Comparison of ENCODE assay signal across 8 mouse cellular contexts in the genomic region with DNA sequence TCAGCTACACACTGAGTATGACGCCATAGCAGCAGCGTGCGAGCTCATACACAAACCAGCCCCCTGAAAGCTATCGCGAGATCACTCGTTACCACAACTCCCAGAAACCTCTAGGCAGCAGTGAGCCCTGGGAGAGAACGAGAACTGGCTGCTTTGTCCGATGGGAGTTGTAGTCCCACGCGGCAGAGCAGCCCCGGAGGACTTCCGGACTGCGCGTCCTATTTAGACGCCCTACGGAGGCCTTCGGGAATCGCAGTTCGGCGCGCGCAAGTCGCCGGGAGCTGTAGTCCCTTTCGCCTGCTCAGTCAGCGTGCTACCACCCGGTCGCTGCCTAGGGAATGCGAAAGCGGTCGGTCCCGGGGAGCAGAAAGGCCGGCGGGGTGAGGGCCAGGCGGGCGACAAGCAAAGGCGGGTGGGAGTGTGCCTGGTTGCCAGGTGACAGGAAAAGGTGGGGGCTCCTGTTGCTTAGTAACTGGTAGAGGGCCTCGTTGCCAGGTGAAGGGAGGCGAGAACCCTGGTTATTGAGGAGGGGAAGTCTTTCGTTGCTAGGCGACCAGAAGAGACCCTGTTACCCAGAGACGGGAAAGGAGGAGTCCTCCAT. TPM values are rescaled to one million over a fixed set of nuclear protein-coding genes. Genes with fewer than 3 reads are reported as not detected.
DNase-seq lines count a peak whose midpoint lies in the region; ATAC-seq and TF ChIP-seq lines count a peak whose summit lies in the region.

TSS of gene Josd2 (plus strand) at position 170 of the 601 bp plus-strand sequence.

- under 1% methylated on average over 42 of the region's 42 CpGs for WGBS in hindbrain, embryonic 13.5 days

- CTCF ChIA-PET in Patski (lab: Charles Lee), result interaction anchor here (1.0 to 2.4 kb wide), 2 partner anchors 18 kb away, joined by 3 to 9 read pairs; no protein-coding TSS in a partner anchor

- H3K27ac ChIP-seq in hindbrain, embryonic 13.5 days, result peak within 1 kb of the TSS; percentile 95

- peak within 1 kb of the TSS; percentile 53 for H3K4me3 ChIP-seq in hindbrain, embryonic 13.5 days

- no peak for TF ChIP-seq CTCF in Patski (IDR thresholded peaks at IDR 0.05)

- peak within 1 kb of the TSS; percentile 77 for H3K9ac ChIP-seq in hindbrain, embryonic 13.5 days

- H3K9me3 ChIP-seq in hindbrain, embryonic 13.5 days, result no peaks in the 10 kb centered on the region

- H3K4me2 ChIP-seq in hindbrain, embryonic 13.5 days, result peak within 1 kb of the TSS; percentile 71

- POLR2A ChIA-PET in Patski (lab: Charles Lee), result no interaction called here

- in situ Hi-C loops in Patski (cut with MboI; ENCODE audit: low pct_unique_long_range_greater_than_20kb), result loop anchor here (5.0 kb wide), 2 partner anchors 86 to 211 kb away; partner anchors contain the start of genes Acp4 and Syt3

- peak; percentile 95 for ATAC-seq in Patski
- peak; percentile 94 for ATAC-seq in hindbrain, embryonic 13.5 days (ENCODE audit: low FRiP score)

- peaks cover 93% of the 10 kb centered on the region for H3K4me1 ChIP-seq in hindbrain, embryonic 13.5 days (replicated peaks)

- peaks cover 14% of the 10 kb centered on the region for H3K27me3 ChIP-seq in Patski
- H3K27me3 ChIP-seq in hindbrain, embryonic 13.5 days, result no peaks in the 10 kb centered on the region

- peaks cover 14% of the 10 kb centered on the region for H3K36me3 ChIP-seq in hindbrain, embryonic 13.5 days

- peak; percentile 96 for DNase-seq in Patski (ENCODE audit: low read depth, low spot score)
- peak; percentile 91 to 94 for DNase-seq in cerebellum, postnatal 14 days
- peak; percentile 92 to 96 for DNase-seq in frontal cortex, postnatal 14 days (ENCODE audit: low spot score in 2 of 2)
- DNase-seq in layer of hippocampus, postnatal 25 days (ENCODE audit: extremely low spot score in 1 of 2, low spot score in 1 of 2), result peak; percentile 82 to 90
- peak; percentile 98 for DNase-seq in lung, postnatal 25 days (ENCODE audit: low spot score)
- peak; percentile 98 for DNase-seq in retina, embryonic 14.5 days (ENCODE audit: low spot score)
- peak; percentile 86 for DNase-seq in thymus, postnatal 4 days

RNA-seq across cellular contexts. Expression of gene Josd2, which starts in this region (rescaled TPM):
- polyA plus RNA-seq in Patski (2021), result 70.4 TPM
- 45.8 and 46.2 TPM in 2 replicates for polyA plus RNA-seq in hindbrain, embryonic 13.5 days (2015; fragmentation: Nextera tagmentation; extraction: Ambion mirVana)
- total RNA-seq in layer of hippocampus, postnatal 25 days (2021), result 100 to 1,000 TPM; 102 to 107 TPM

Comparison
In these comparisons a context has a peak if more than half of its experiments do, and no peak if none do; other contexts are left out.
1. Peak in every context shown above with its lines: DNase-seq, ATAC-seq, H3K4me3 ChIP-seq and H3K27ac ChIP-seq.